Mouse (Mus musculus) kidney, postnatal 25 days (tissue): ENCODE measurements around the gene Icos.

Experiments
- DNase-seq, 2 experiments: peaks; one replicate each; pipeline ENCODE4 v3.0.0; 2021; ENCODE audit warnings: mixed read lengths in 2 of 2

Icos gene

GRCm38 (mm10) chr1:60967521-60967920 is 10.2 kb upstream of the Icos start:
- DNase-seq = no peak

GRCm38 (mm10) chr1:60970846-60971245 is 6.9 kb upstream of the Icos start:
- DNase-seq = no peak

GRCm38 (mm10) chr1:60974221-60974620 is 3.5 kb upstream of the Icos start:
- no peak for DNase-seq

- DNase-seq = no peak
Observed at GRCm38 (mm10) chr1:60975646-60976294, 2.0 kb upstream of the Icos start.

- peak; percentile 29 to 39 for DNase-seq
Observed at GRCm38 (mm10) chr1:60979126-60979842, 1.6 kb downstream of the Icos start.

GRCm38 (mm10) chr1:60979843-60980235 is 2.1 kb downstream of the Icos start:
- no peak for DNase-seq

GRCm38 (mm10) chr1:60985075-60985474 is 7.3 kb downstream of the Icos start:
- DNase-seq = no peak

GRCm38 (mm10) chr1:60986141-60986540 is 8.4 kb downstream of the Icos start:
- no peak for DNase-seq

- no peak for DNase-seq
Observed at GRCm38 (mm10) chr1:60989086-60989485, 11.4 kb downstream of the Icos start.

- no peak for DNase-seq
Observed at GRCm38 (mm10) chr1:60990305-60990704, 12.6 kb downstream of the Icos start.

- DNase-seq = no peak
Observed at GRCm38 (mm10) chr1:60998008-60998557, 20.4 kb downstream of the Icos start.

- DNase-seq = no peak
Observed at GRCm38 (mm10) chr1:60998689-60999088, 21.0 kb downstream of the Icos start.

- DNase-seq = no peak
Observed at GRCm38 (mm10) chr1:61001786-61002354, 24.1 kb downstream of the Icos start.

GRCm38 (mm10) chr1:61006229-61006628 is 28.5 kb downstream of the Icos start:
- no peak for DNase-seq

GRCm38 (mm10) chr1:61007516-61007915 is 29.8 kb downstream of the Icos start:
- DNase-seq = no peak

GRCm38 (mm10) chr1:61016578-61017118 is 38.9 kb downstream of the Icos start:
- no peak for DNase-seq

- no peak for DNase-seq
Observed at GRCm38 (mm10) chr1:61026712-61027111, 49.0 kb downstream of the Icos start.

- DNase-seq = no peak
Observed at GRCm38 (mm10) chr1:61027519-61027918, 49.8 kb downstream of the Icos start.

- no peak for DNase-seq
Observed at GRCm38 (mm10) chr1:61029919-61030318, 52.2 kb downstream of the Icos start.

- DNase-seq = no peak
Observed at GRCm38 (mm10) chr1:61030532-61030931, 52.8 kb downstream of the Icos start.

- DNase-seq = no peak
Observed at GRCm38 (mm10) chr1:61035270-61035669, 57.5 kb downstream of the Icos start.

GRCm38 (mm10) chr1:61038223-61038622 is 60.5 kb downstream of the Icos start:
- no peak for DNase-seq

- no peak for DNase-seq
Observed at GRCm38 (mm10) chr1:61039310-61039709, 61.6 kb downstream of the Icos start.

GRCm38 (mm10) chr1:61040401-61040800 is 62.7 kb downstream of the Icos start:
- no peak for DNase-seq
